Mouse (Mus musculus) hindbrain, embryonic 13.5 days (tissue): ENCODE results near the gene Vps9d1. TPM values are rescaled to one million over a fixed set of nuclear protein-coding genes. Genes with fewer than 3 reads are reported as not detected.
"Not testable (repeated sequence)": the region's sequence is repeated elsewhere in the genome, so short reads cannot be mapped to it uniquely, and the experiment has no call there.

Experiments used
- ATAC-seq: fragments of 200-750 bp; cut with Nextera tagmentation; 2 replicates; pipeline ENCODE4 v1.8.0; 2017; ENCODE audit warnings: moderate TSS enrichment; ENCODE audit not compliant: low FRiP score
- H3K27ac ChIP-seq: fragments of 300-500 bp; sonication (generic); 2 replicates; pipeline ENCODE4 v1.5.1; 2015; ENCODE audit warnings: inconsistent platforms, mild to moderate bottlenecking, moderate library complexity
- H3K27me3 ChIP-seq: fragments of 300-500 bp; sonication (generic); 2 replicates; pipeline ENCODE4 v1.6.1; 2015; ENCODE audit warnings: mild to moderate bottlenecking, inconsistent platforms
- H3K36me3 ChIP-seq: fragments of 300-500 bp; sonication (generic); 2 replicates; pipeline ENCODE4 v1.6.1; 2015; ENCODE audit warnings: mild to moderate bottlenecking, inconsistent platforms
- H3K4me1 ChIP-seq: fragments of 300-500 bp; sonication (generic); replicated peaks from 2 replicates; pipeline ENCODE4 v1.6.1; 2015; ENCODE audit warnings: inconsistent platforms
- H3K4me2 ChIP-seq: fragments of 300-500 bp; sonication (generic); 2 replicates; pipeline ENCODE4 v1.6.1; 2015; ENCODE audit warnings: inconsistent platforms, mild to moderate bottlenecking, moderate library complexity
- H3K4me3 ChIP-seq: fragments of 300-500 bp; sonication (generic); 2 replicates; pipeline ENCODE4 v1.5.1; 2015; ENCODE audit warnings: mild to moderate bottlenecking, inconsistent platforms
- H3K9ac ChIP-seq: fragments of 300-500 bp; sonication (generic); 2 replicates; pipeline ENCODE4 v1.6.1; 2015; ENCODE audit warnings: mild to moderate bottlenecking, inconsistent platforms
- H3K9me3 ChIP-seq: fragments of 300-500 bp; sonication (generic); 2 replicates; pipeline ENCODE4 v1.6.1; 2016; ENCODE audit warnings: inconsistent platforms
- WGBS: fragments of 180-500 bp; shearing (Covaris S2); methylation state at CpG from one replicate; pipeline ENCODE4 v1.1.7; 2015; 5-methylcytosine and 5-hydroxymethylcytosine counted together
- polyA plus RNA-seq: library from polyadenylated mRNA; unstranded; fragments of >200 nt; fragmentation: Nextera tagmentation; extraction: Ambion mirVana; gene quantifications from 2 replicates; pipeline ENCODE4 v1.2.1, GENCODE M21; 2015

The Vps9d1 gene
- polyA plus RNA-seq, 1 experiment from 2014 or later: 51.1 TPM

DNA sequence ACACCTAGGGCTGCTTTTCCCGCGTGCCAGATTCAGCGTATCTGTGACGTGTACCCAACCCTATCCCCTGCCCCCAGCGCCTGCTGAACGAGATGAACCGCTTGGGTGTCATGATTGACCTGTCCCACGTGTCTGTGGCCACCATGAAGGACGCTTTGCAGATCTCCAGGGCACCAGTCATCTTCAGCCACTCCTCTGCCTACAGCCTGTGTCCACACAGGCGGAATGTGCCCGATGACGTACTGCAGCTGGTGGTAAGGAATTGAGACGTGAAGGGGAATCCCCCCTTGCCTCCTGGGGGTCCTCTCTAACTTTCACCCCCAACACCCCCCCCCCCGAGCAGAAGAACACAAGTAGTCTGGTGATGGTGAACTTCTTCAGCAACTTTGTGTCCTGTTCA lies 54.3 kb downstream of the Vps9d1 start:
- H3K27me3 ChIP-seq: no peaks in the 10 kb centered on the region

DNA sequence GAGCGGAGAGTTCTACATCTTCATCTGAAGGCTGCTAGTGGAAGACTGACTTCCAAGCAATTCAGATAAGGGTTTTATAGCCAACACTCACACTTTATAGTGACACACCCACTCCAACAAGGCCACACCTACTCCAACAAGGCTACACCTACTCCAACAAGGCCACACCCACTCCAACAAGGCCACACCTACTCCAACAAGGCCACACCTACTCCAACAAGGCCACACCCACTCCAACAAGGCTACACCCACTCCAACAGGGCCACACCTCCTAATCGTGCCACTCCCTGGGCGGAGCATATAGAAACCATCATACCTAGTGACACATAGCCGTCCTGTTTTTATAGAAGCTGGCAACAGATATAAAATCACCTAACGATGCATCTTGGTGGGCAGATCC lies 57.1 kb downstream of the Vps9d1 start:
- not testable (repeated sequence) for H3K4me1 ChIP-seq, H3K9ac ChIP-seq, ATAC-seq, H3K4me2 ChIP-seq, H3K9me3 ChIP-seq, H3K4me3 ChIP-seq, H3K36me3 ChIP-seq, H3K27me3 ChIP-seq, H3K27ac ChIP-seq
- WGBS: 79% methylated on average over 5 of the region's 5 CpGs

More for the DNA sequence above, 54.3 kb downstream of the Vps9d1 start:
- 75% methylated on average over 14 of the region's 14 CpGs for WGBS
- no peak overlapping the region for H3K4me2 ChIP-seq
- H3K9ac ChIP-seq: no peak overlapping the region
- H3K4me1 ChIP-seq: no peaks in the 10 kb centered on the region
- H3K36me3 ChIP-seq: peaks cover 11% of the 10 kb centered on the region
- H3K27ac ChIP-seq: no peak overlapping the region
- ATAC-seq: no peak
- H3K9me3 ChIP-seq: no peaks in the 10 kb centered on the region
- H3K4me3 ChIP-seq: no peak overlapping the region

DNA sequence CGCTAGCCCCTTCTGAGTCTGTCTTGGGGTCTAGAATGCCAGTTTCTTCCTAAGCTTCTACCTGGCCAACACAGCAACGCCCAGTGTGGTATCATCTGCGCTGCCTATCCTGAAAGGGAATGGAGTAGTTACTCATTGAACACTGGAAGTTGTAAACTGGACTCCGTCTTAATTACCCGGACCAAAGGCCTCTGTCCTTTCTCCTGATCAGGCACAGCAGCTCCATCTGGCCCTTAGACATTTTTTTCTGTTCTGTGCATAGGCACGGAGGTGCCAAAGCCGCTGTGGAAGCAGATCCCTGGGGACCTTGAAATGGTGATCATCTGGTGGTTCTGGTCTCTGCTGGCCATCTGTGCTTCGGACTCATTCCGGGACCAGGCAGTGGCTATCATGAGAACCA lies 60.4 kb downstream of the Vps9d1 start:
- ATAC-seq: no peak
- no peaks in the 10 kb centered on the region; the same call in 1 of the 2 replicates for H3K4me1 ChIP-seq
- no peak overlapping the region for H3K4me2 ChIP-seq
- H3K9me3 ChIP-seq: no peaks in the 10 kb centered on the region
- H3K36me3 ChIP-seq: no peaks in the 10 kb centered on the region
- H3K4me3 ChIP-seq: no peak overlapping the region
- no peak overlapping the region for H3K9ac ChIP-seq
- no peak overlapping the region for H3K27ac ChIP-seq
- no peaks in the 10 kb centered on the region for H3K27me3 ChIP-seq
- 81% methylated on average over 9 of the region's 9 CpGs for WGBS

Other genes with a start within 250 kb of the Vps9d1 start
- gene Ankrd11, start 212.1 kb downstream of the Vps9d1 start, polyA plus RNA-seq: 29.9 and 30.7 TPM in 2 replicates
- gene Spg7, start 191.4 kb downstream of the Vps9d1 start, polyA plus RNA-seq: 45.9 and 48.7 TPM in 2 replicates
- gene Rpl13, start 152.0 kb downstream of the Vps9d1 start, polyA plus RNA-seq: 766 and 789 TPM in 2 replicates
- gene Cpne7, start 137.0 kb downstream of the Vps9d1 start, polyA plus RNA-seq: 0.53 and 0.87 TPM in 2 replicates
- 1.5 and 2.2 TPM in 2 replicates for gene Sult5a1, start 96.0 kb downstream of the Vps9d1 start, polyA plus RNA-seq
- gene Dpep1, start 68.1 kb downstream of the Vps9d1 start, polyA plus RNA-seq: 0.35 TPM in 1 of 2 replicates, not detected in the other
- 202 and 209 TPM in 2 replicates for gene Chmp1a, start 41.6 kb downstream of the Vps9d1 start, polyA plus RNA-seq
- 7.8 and 8.4 TPM in 2 replicates for gene Spata33, start 41.5 kb downstream of the Vps9d1 start, polyA plus RNA-seq
- 44.0 and 46.9 TPM in 2 replicates for gene Cdk10, start 29.5 kb downstream of the Vps9d1 start, polyA plus RNA-seq
- gene Spata2l, start 18.1 kb downstream of the Vps9d1 start, polyA plus RNA-seq: 4.1 and 4.4 TPM in 2 replicates
- 24.3 and 26.0 TPM in 2 replicates for gene Zfp276, start 153 bp downstream of the Vps9d1 start, polyA plus RNA-seq
- gene Fanca, start 64.2 kb upstream of the Vps9d1 start, polyA plus RNA-seq: 7.8 and 11.1 TPM in 2 replicates
- 39.1 and 39.6 TPM in 2 replicates for gene Spire2, start 78.4 kb upstream of the Vps9d1 start, polyA plus RNA-seq
- gene Tcf25, start 119.4 kb upstream of the Vps9d1 start, polyA plus RNA-seq: 273 and 284 TPM in 2 replicates
- gene Mc1r, start 152.8 kb upstream of the Vps9d1 start, polyA plus RNA-seq: 0.17 TPM in 2 replicates
- 1,817 and 1,895 TPM in 2 replicates for gene Tubb3, start 157.1 kb upstream of the Vps9d1 start, polyA plus RNA-seq
- gene Def8, start 169.2 kb upstream of the Vps9d1 start, polyA plus RNA-seq: 42.2 and 44.3 TPM in 2 replicates
- 57.8 and 62.4 TPM in 2 replicates for gene Afg3l1, start 223.6 kb upstream of the Vps9d1 start, polyA plus RNA-seq